Mouse (Mus musculus) ES-E14 (cell line): ENCODE measurements around the gene Tst.

Source experiments
- MAFK ChIP-seq: IDR thresholded peaks from 2 replicates; pipeline ENCODE4 v1.6.1; 2014; ENCODE audit warnings: mild to moderate bottlenecking, low read depth, low read length, inconsistent platforms; ENCODE audit not compliant: insufficient read depth
- ZC3H11A ChIP-seq: IDR thresholded peaks from 2 replicates; pipeline ENCODE4 v1.6.1; 2012; ENCODE audit warnings: low read depth, mild to moderate bottlenecking, inconsistent platforms, low read length, borderline replicate concordance
- ZNF384 ChIP-seq: IDR thresholded peaks from 2 replicates; pipeline ENCODE4 v1.6.1; 2012; ENCODE audit warnings: low read depth, low read length, inconsistent platforms

DNA sequence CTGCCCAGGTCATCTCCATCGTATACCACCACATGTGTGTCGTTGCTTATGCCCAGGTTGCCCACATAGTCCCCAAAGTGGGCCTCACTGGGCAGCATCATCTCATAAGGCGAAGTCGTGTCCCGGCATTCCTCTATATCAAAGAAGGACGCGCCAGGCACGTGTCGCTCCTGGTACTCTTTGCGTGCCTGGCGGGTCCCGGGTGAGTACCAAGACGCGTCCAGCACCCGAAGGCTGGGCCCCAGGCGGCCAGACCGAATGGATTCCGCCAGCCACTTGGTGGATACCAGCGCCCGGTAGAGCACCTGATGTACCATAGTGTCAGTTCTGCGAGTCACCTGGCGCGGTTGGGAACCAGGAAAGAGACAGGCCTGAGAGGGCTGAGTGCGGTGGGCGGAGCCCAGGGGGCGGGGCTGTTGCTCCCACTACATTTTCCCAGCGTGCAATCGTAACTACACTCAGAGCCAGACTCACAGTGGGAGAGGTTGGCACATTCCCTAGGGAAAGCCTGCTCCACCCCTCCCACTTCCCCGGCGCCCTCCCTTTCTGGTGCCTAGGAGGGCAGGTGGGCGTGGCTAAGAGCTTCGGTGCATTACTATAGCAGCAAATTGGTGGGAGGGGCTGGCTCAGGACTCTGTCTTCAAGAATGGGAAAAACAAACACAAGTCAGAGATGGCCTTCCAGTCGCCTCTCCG lies at the start of gene Tst:
- no peak for TF ChIP-seq ZNF384
- TF ChIP-seq MAFK: no peak
- no peak for TF ChIP-seq ZC3H11A
